Mouse (Mus musculus): ENCODE measurements at regions not wholly inside any gene's neighbourhood (a gene's known extent, or its start where the extent isn't known, plus 50 kb on each side); places are given as distances from the start of the nearest gene placed in this dataset.

DNA sequence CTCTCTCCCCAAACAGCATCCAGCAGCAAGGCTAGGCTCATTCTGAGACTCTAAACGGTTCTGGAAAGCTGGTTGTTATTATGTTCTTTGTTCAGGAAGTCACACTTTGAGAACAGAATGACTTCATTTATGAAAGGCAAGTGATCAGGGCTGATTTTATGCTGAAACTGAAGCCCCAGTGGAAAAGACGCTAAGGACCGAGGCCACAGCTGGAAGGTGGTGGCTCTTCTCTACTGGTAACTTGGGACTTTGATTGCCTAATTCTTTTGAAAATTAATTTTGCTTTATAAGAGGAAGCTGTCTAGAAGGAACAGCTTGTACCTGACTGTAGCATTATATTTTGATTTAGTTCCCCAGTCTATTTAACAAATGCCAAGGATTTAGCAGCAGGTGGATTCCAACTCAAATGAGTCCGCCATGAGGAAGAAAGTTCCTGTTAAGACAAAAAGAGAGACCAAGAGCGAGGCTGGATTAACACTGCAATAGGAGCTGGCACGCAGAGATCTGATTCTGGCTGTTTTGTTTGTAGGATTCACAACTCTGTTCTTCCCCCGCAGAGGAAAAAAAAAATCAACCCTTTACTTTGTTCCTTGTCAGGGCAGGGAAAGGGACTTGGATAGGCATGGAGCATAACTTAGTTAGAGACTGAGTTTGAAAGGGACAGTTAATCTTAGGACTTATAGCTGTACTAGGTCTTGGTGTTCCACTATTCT, 388.3 kb upstream of the Slc30a5 start:
- no peak for TF ChIP-seq CTCF (IDR thresholded peaks at IDR 0.05; ENCODE audit: low read depth)
- no peak for TF ChIP-seq EP300 (IDR thresholded peaks at IDR 0.05; ENCODE audit: low read depth)

Measured in liver, embryonic 14.5 days (tissue).